Mouse (Mus musculus) brain, embryonic 14.5 days (tissue): ENCODE data around the gene 4930555G01Rik. TPM values are rescaled to one million over a fixed set of nuclear protein-coding genes. Genes with fewer than 3 reads are reported as not detected.
"Not testable (repeated sequence)": the region's sequence is repeated elsewhere in the genome, so short reads cannot be mapped to it uniquely, and the experiment has no call there.

Experiments used
- DNase-seq: peaks from one replicate; pipeline ENCODE4 v3.0.0-alpha.2; 2011; ENCODE audit warnings: low read depth
- polyA plus RNA-seq: library from polyadenylated mRNA; depleted of rRNA; stranded (reverse); fragments of >200 nt; gene quantifications from 2 replicates; pipeline ENCODE4 v1.2.3, GENCODE M21; 2012; rRNA removed

The 4930555G01Rik gene
- not detected in 2 replicates for polyA plus RNA-seq

GRCm38 (mm10) chr14:5050329-5050728 is at the start of gene 4930555G01Rik:
TSS of gene 4930555G01Rik (plus strand) at chr14:5050629.
- not testable (repeated sequence) for DNase-seq

GRCm38 (mm10) chr14:5015591-5015990 is 34.8 kb upstream of the 4930555G01Rik start, which contains the start of gene Gm3298:
TSS of gene Gm3298 (plus strand) at chr14:5015891.
- not testable (repeated sequence) for DNase-seq

DNA sequence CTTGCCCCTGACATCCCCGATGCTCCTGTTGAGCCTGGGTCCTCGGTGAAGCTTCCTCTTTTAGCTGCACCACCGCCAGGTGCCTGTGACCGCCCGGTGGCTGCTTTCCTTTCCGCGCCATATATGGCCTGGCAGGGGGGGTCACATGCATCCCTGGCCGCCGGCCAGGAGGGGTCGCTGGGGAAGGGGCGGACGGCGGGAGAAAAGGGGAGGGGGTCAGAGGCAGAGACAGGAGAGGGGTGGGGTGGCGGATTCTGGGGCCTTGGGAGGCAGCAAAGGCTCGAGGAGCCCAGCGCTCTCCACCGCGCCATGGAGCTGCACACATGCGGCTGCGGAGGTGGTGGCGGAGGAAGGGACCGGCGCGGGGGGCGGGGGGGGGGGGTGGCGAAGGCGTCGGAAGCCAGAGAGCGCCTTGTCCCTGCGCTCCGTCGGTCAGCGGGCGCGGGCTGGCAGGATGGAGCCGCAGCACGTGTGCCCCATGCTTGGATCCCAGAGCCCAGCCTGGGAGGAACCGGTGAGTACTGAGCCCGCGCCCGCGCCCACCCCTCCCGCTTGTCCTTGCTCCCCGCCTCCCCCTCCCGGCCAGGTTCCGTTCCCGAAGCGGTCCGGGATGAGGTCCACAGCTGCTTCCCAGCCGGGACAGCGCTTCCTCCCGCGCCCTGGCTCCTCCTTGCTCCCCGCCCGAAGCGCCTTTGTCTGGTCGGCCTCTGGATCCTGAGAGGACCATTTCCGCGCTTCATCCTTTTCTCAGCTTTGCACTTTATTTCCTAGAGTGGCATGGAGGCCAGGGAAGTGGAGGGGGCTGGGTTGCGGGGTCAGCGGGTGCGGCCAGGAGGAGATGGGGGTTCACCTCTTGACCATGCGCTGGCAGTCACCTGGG is 20.4 kb downstream of the 4930555G01Rik start, which contains the start of gene Gm8281:
Gm8281 (plus strand) TSS at position 430 of the 880 bp plus-strand sequence.
- DNase-seq = peak; percentile 48

Other genes starting within 250 kb of the 4930555G01Rik start
- gene Gm3269, start 212.5 kb upstream of the 4930555G01Rik start, polyA plus RNA-seq = not detected in 2 replicates
- gene Gm3264, start 195.1 kb upstream of the 4930555G01Rik start, polyA plus RNA-seq = 1.2 and 2.3 TPM in 2 replicates
- 0.23 and 0.49 TPM in 2 replicates for gene Gm3278, start 158.2 kb upstream of the 4930555G01Rik start, polyA plus RNA-seq
- gene Gm8297, start 66.7 kb upstream of the 4930555G01Rik start, polyA plus RNA-seq = not detected in 2 replicates
- not detected in 2 replicates for gene Gm3298, start 34.7 kb upstream of the 4930555G01Rik start, polyA plus RNA-seq
- 15.0 and 16.6 TPM in 2 replicates for gene Gm8281, start 20.4 kb downstream of the 4930555G01Rik start, polyA plus RNA-seq
- gene Gm8279, start 80.9 kb downstream of the 4930555G01Rik start, polyA plus RNA-seq = not detected in 2 replicates
- gene Gm3317, start 113.9 kb downstream of the 4930555G01Rik start, polyA plus RNA-seq = not detected in 2 replicates
- not detected in 2 replicates for gene Gm8271, start 135.2 kb downstream of the 4930555G01Rik start, polyA plus RNA-seq
- gene Gm3526, start 210.0 kb downstream of the 4930555G01Rik start, polyA plus RNA-seq = not detected in 2 replicates